Mouse (Mus musculus) ES-Bruce4 (cell line): Measurements from ENCODE around the gene Adam10. TPM values are rescaled to one million over a fixed set of nuclear protein-coding genes. Genes with fewer than 3 reads are reported as not detected.

Experiments used
- H3K27ac ChIP-seq: 2 replicates; pipeline ENCODE4 v1.5.1; 2012; ENCODE audit warnings: low read length, inconsistent platforms; ENCODE audit not compliant: insufficient read depth
- H3K27me3 ChIP-seq: 2 replicates; pipeline ENCODE4 v1.6.1; 2012; ENCODE audit warnings: mild to moderate bottlenecking, low read length, inconsistent platforms; ENCODE audit not compliant: control insufficient read depth, poor library complexity, insufficient read depth, severe bottlenecking
- H3K36me3 ChIP-seq: 2 replicates; pipeline ENCODE4 v1.6.1; 2012; ENCODE audit warnings: inconsistent platforms, mild to moderate bottlenecking, low read length, moderate library complexity; ENCODE audit not compliant: control insufficient read depth, poor library complexity, insufficient read depth, severe bottlenecking
- H3K4me1 ChIP-seq: one replicate; pipeline ENCODE4 v1.8.1; 2011; ENCODE audit warnings: low read length; ENCODE audit not compliant: control insufficient read depth, insufficient read depth
- H3K4me3 ChIP-seq: 2 replicates; pipeline ENCODE4 v1.5.1; 2011; ENCODE audit warnings: low read depth, mild to moderate bottlenecking, low read length
- H3K9ac ChIP-seq: 2 replicates; pipeline ENCODE4 v1.6.1; 2012; ENCODE audit warnings: low read depth, mild to moderate bottlenecking, inconsistent platforms; ENCODE audit not compliant: poor library complexity, severe bottlenecking
- H3K9me3 ChIP-seq: replicated peaks from 2 replicates; pipeline ENCODE4 v1.6.1; 2012; ENCODE audit warnings: mild to moderate bottlenecking, low read length, inconsistent platforms; ENCODE audit not compliant: control insufficient read depth, poor library complexity, insufficient read depth, severe bottlenecking
- CTCF ChIP-seq: IDR thresholded peaks from one replicate; pipeline ENCODE4 v1.8.1; 2011; ENCODE audit warnings: low read depth, low read length
- EP300 ChIP-seq: IDR thresholded peaks from 2 replicates; pipeline ENCODE4 v1.6.1; 2011; ENCODE audit warnings: low read depth, low read length; ENCODE audit not compliant: insufficient read depth
- POLR2A ChIP-seq: IDR thresholded peaks from one replicate; pipeline ENCODE4 v1.8.1; 2011; ENCODE audit warnings: low read length; ENCODE audit not compliant: insufficient read depth
- polyA plus RNA-seq: library from polyadenylated mRNA; stranded (reverse); fragments of >200 nt; gene quantifications from 2 replicates; pipeline ENCODE4 v1.2.4, GENCODE M21; 2011; ENCODE audit warnings: low read depth; ENCODE audit not compliant: missing spikeins, insufficient read depth, insufficient read length

The Adam10 gene
- polyA plus RNA-seq, 1 experiment, result 34.8 TPM

GRCm38 (mm10) chr9:70652221-70652620, 26.6 kb upstream of the Adam10 start:
- Histone ChIP-seq H3K9me3 (no peaks in the 10 kb centered on the region), H3K27me3 (no peaks in the 10 kb centered on the region), H3K9ac (no peak overlapping the region), H3K36me3 (no peaks in the 10 kb centered on the region), H3K4me1 (no peaks in the 10 kb centered on the region), H3K4me3 (no peak overlapping the region), H3K27ac (no peak overlapping the region)
- no peak for TF ChIP-seq POLR2A
- no peak for TF ChIP-seq CTCF
- TF ChIP-seq EP300, result no peak

GRCm38 (mm10) chr9:70653875-70654274, 24.9 kb upstream of the Adam10 start:
- no peak for TF ChIP-seq POLR2A
- TF ChIP-seq CTCF, result no peak
- no peak for TF ChIP-seq EP300
- H3K4me3 ChIP-seq, result no peak overlapping the region
- H3K27me3 ChIP-seq, result no peaks in the 10 kb centered on the region
- no peaks in the 10 kb centered on the region for H3K36me3 ChIP-seq
- H3K27ac ChIP-seq, result no peak overlapping the region
- no peaks in the 10 kb centered on the region for H3K9me3 ChIP-seq
- H3K9ac ChIP-seq, result no peak overlapping the region
- H3K4me1 ChIP-seq, result no peaks in the 10 kb centered on the region

GRCm38 (mm10) chr9:70654496-70654895, 24.3 kb upstream of the Adam10 start:
- TF ChIP-seq EP300 (no peak), CTCF (no peak), POLR2A (no peak)
- no peak overlapping the region for H3K9ac ChIP-seq
- no peaks in the 10 kb centered on the region for H3K27me3 ChIP-seq
- H3K27ac ChIP-seq, result no peak overlapping the region
- H3K4me3 ChIP-seq, result no peak overlapping the region
- H3K36me3 ChIP-seq, result no peaks in the 10 kb centered on the region
- H3K9me3 ChIP-seq, result no peaks in the 10 kb centered on the region
- H3K4me1 ChIP-seq, result no peaks in the 10 kb centered on the region

DNA sequence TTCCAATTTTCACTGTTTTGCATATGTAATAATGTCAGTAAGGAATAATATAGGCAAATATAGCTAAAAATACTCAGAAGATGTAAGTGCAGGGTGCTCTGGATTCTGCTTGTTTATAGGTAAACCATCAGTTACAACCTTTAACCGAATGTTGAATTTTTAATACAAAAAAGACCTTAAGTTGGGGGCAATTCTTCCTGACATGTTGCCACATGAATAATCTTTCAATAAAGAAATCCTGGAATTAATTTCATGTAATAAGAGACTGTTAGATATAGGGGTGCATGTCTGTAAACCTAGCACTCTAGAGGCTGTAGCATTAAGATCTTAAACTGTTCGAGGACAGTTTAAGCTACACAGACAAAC, 23.1 kb upstream of the Adam10 start:
- TF ChIP-seq EP300 (no peak), CTCF (no peak), POLR2A (no peak)
- Histone ChIP-seq H3K4me3 (no peak overlapping the region; the same call in 1 of the 2 replicates), H3K27me3 (no peaks in the 10 kb centered on the region), H3K9me3 (no peaks in the 10 kb centered on the region), H3K36me3 (no peaks in the 10 kb centered on the region), H3K4me1 (no peaks in the 10 kb centered on the region), H3K9ac (peak overlapping the region; percentile 62; the same call in 1 of the 2 replicates), H3K27ac (no peak overlapping the region)

DNA sequence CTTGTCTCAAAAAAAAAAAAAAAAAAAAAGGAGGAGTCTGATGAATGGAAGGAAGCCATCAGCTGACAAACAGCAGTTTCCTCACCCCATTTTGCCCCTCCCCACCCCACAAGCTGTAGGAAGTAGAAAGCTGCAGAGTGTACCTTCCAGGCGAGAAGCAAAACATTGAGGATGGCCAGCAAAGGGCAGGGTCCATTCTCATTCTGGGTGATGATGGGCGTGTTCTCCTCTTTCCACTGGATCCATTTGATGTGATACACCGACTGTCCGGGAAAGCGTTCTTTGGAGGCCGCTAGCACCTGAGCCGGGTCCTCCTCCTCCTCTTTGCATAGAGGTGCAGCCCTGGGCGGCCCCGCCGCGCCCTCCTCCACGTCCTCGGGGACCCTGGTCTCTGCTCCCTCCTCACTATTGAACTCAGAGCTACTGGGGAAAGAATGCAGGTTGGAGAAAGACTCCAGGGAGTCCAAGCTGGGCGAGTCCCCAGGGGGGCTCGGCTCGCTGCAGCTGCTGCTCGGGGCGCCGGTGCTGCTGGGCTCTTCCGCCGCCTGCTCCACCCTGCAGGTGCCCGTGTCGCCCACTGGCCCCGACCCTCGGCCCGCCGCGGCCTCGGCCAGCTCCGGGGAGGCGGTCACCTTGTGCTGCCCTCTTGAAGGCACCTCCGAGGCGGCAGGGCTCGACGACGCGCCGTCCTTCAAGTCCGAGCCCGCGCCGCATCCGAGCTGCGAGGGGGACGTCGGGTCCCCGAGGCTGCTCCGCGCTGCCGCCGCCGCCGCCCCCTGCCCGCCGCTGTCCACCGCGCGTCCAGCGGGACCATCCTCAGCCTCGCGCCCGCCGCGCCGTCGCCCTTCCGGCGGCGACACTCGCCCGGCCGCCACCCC, 22.4 kb upstream of the Adam10 start, which contains the start of gene Gm10642:
TSS of gene Gm10642 (plus strand) at position 122 of the 878 bp plus-strand sequence.
- H3K36me3 ChIP-seq, result no peaks in the 10 kb centered on the region
- peak within 1 kb of the TSS; percentile 62 for H3K9ac ChIP-seq
- no peaks in the 10 kb centered on the region for H3K4me1 ChIP-seq
- H3K27me3 ChIP-seq, result no peaks in the 10 kb centered on the region
- peak within 1 kb of the TSS; percentile 87 for H3K4me3 ChIP-seq
- TF ChIP-seq EP300 (no peak), POLR2A (no peak), CTCF (no peak)
- no peaks in the 10 kb centered on the region for H3K9me3 ChIP-seq
- no peak within 1 kb of the TSS for H3K27ac ChIP-seq
